Mouse (Mus musculus): ENCODE results near the gene Bcl11a. TPM values are rescaled to one million over a fixed set of nuclear protein-coding genes. Genes with fewer than 3 reads are reported as not detected.

The Bcl11a gene
- not detected for polyA plus RNA-seq (2012; fragmentation: generic; extraction: Trizol)

GRCm38 (mm10) chr11:24077795-24078705 is at the start of gene Bcl11a:
Gene Bcl11a (plus strand): TSS chr11:24078056.
- H3K27me3 ChIP-seq (ENCODE audit: control insufficient read depth, insufficient read depth, insufficient read length), result peaks cover 77% of the 10 kb centered on the region
- TF ChIP-seq POLR2AphosphoS2 (IDR thresholded peaks at IDR 0.05; ENCODE audit: insufficient read length, low read depth), result no peak
- TF ChIP-seq MYOG (IDR thresholded peaks at IDR 0.05; ENCODE audit: control insufficient read depth in 1 of 3, insufficient read depth in 1 of 3, insufficient read length in 2 of 3, low read depth in 2 of 3), result no peak
- no peak for TF ChIP-seq E2F4 (IDR thresholded peaks at IDR 0.05; ENCODE audit: insufficient read depth)
- no peak for TF ChIP-seq MAX (IDR thresholded peaks at IDR 0.05; ENCODE audit: low read depth)
- no peak for TF ChIP-seq SRF (IDR thresholded peaks at IDR 0.05; ENCODE audit: control insufficient read depth, insufficient read length, low read depth)
- TF ChIP-seq USF1 (IDR thresholded peaks at IDR 0.05; ENCODE audit: low read depth), result no peak
- TF ChIP-seq MYOD1 (IDR thresholded peaks at IDR 0.05; ENCODE audit: control insufficient read depth in 1 of 3, insufficient read length in 2 of 3, low read depth in 2 of 3), result no peak
- no peak for TF ChIP-seq POLR2A (IDR thresholded peaks at IDR 0.05; ENCODE audit: insufficient read length, low read depth)
- no peak within 1 kb of the TSS for H3ac ChIP-seq (ENCODE audit: control insufficient read depth, insufficient read length)
- H3K79me2 ChIP-seq (ENCODE audit: control insufficient read depth, insufficient read depth), result no peaks in the 10 kb centered on the region
- peak within 1 kb of the TSS; percentile 18 for H3K4me3 ChIP-seq
- H3K36me3 ChIP-seq (ENCODE audit: control insufficient read depth, insufficient read depth), result no peaks in the 10 kb centered on the region
- H3K4me2 ChIP-seq (ENCODE audit: low read depth), result peak within 1 kb of the TSS; percentile 95

GRCm38 (mm10) chr11:24044025-24044424 is 33.8 kb upstream of the Bcl11a start:
- Histone ChIP-seq H3ac (ENCODE audit: control insufficient read depth, insufficient read length) (no peak overlapping the region), H3K79me2 (ENCODE audit: control insufficient read depth, insufficient read depth) (no peaks in the 10 kb centered on the region), H3K4me2 (ENCODE audit: low read depth) (no peak overlapping the region), H3K36me3 (ENCODE audit: control insufficient read depth, insufficient read depth) (no peaks in the 10 kb centered on the region), H3K27me3 (ENCODE audit: control insufficient read depth, insufficient read depth, insufficient read length) (peaks cover 7% of the 10 kb centered on the region), H3K4me3 (no peak overlapping the region)
- no peak for TF ChIP-seq TCF12 (IDR thresholded peaks at IDR 0.05; ENCODE audit: insufficient read depth, poor library complexity, severe bottlenecking)
- no peak for TF ChIP-seq REST (IDR thresholded peaks at IDR 0.05; ENCODE audit: insufficient read depth, insufficient read length)
- TF ChIP-seq E2F4 (IDR thresholded peaks at IDR 0.05; ENCODE audit: insufficient read depth), result no peak
- no peak for TF ChIP-seq POLR2AphosphoS2 (IDR thresholded peaks at IDR 0.05; ENCODE audit: insufficient read length, low read depth)
- no peak for TF ChIP-seq SRF (IDR thresholded peaks at IDR 0.05; ENCODE audit: control insufficient read depth, insufficient read length, low read depth)
- no peak for TF ChIP-seq TCF3 (IDR thresholded peaks at IDR 0.05; ENCODE audit: insufficient read length, low read depth)
- TF ChIP-seq POLR2A (IDR thresholded peaks at IDR 0.05; ENCODE audit: insufficient read length, low read depth), result no peak
- TF ChIP-seq MYOG (IDR thresholded peaks at IDR 0.05; ENCODE audit: control insufficient read depth in 1 of 3, insufficient read depth in 1 of 3, insufficient read length in 2 of 3, low read depth in 2 of 3), result no peak
- no peak for TF ChIP-seq USF1 (IDR thresholded peaks at IDR 0.05; ENCODE audit: low read depth)
- no peak for TF ChIP-seq MAX (IDR thresholded peaks at IDR 0.05; ENCODE audit: low read depth)
- no peak for TF ChIP-seq MYOD1 (IDR thresholded peaks at IDR 0.05; ENCODE audit: control insufficient read depth in 1 of 3, insufficient read length in 2 of 3, low read depth in 2 of 3)
- TF ChIP-seq CEBPB (IDR thresholded peaks at IDR 0.05; ENCODE audit: insufficient read depth, poor library complexity, severe bottlenecking), result no peak

GRCm38 (mm10) chr11:24049226-24050031 is 28.4 kb upstream of the Bcl11a start:
- H3K27me3 ChIP-seq (ENCODE audit: control insufficient read depth, insufficient read depth, insufficient read length), result peaks cover 7% of the 10 kb centered on the region
- TF ChIP-seq CEBPB (IDR thresholded peaks at IDR 0.05; ENCODE audit: insufficient read depth, poor library complexity, severe bottlenecking) (no peak), USF1 (IDR thresholded peaks at IDR 0.05; ENCODE audit: low read depth) (no peak), POLR2AphosphoS2 (IDR thresholded peaks at IDR 0.05; ENCODE audit: insufficient read length, low read depth) (no peak), TCF12 (IDR thresholded peaks at IDR 0.05; ENCODE audit: insufficient read depth, poor library complexity, severe bottlenecking) (no peak), MYOD1 (IDR thresholded peaks at IDR 0.05; ENCODE audit: control insufficient read depth in 1 of 3, insufficient read length in 2 of 3, low read depth in 2 of 3) (no peak), SRF (IDR thresholded peaks at IDR 0.05; ENCODE audit: control insufficient read depth, insufficient read length, low read depth) (no peak), REST (IDR thresholded peaks at IDR 0.05; ENCODE audit: insufficient read depth, insufficient read length) (no peak), MYOG (IDR thresholded peaks at IDR 0.05; ENCODE audit: control insufficient read depth in 1 of 3, insufficient read depth in 1 of 3, insufficient read length in 2 of 3, low read depth in 2 of 3) (no peak), TCF3 (IDR thresholded peaks at IDR 0.05; ENCODE audit: insufficient read length, low read depth) (no peak), POLR2A (IDR thresholded peaks at IDR 0.05; ENCODE audit: insufficient read length, low read depth) (no peak), MAX (IDR thresholded peaks at IDR 0.05; ENCODE audit: low read depth) (no peak), E2F4 (IDR thresholded peaks at IDR 0.05; ENCODE audit: insufficient read depth) (no peak)
- H3K4me3 ChIP-seq, result no peak overlapping the region
- no peak overlapping the region for H3ac ChIP-seq (ENCODE audit: control insufficient read depth, insufficient read length)
- H3K36me3 ChIP-seq (ENCODE audit: control insufficient read depth, insufficient read depth), result no peaks in the 10 kb centered on the region
- peak overlapping the region; percentile 61 for H3K4me2 ChIP-seq (ENCODE audit: low read depth)
- H3K79me2 ChIP-seq (ENCODE audit: control insufficient read depth, insufficient read depth), result no peaks in the 10 kb centered on the region

- H3K79me2 ChIP-seq (ENCODE audit: control insufficient read depth, insufficient read depth), result no peaks in the 10 kb centered on the region
- no peaks in the 10 kb centered on the region for H3K36me3 ChIP-seq (ENCODE audit: control insufficient read depth, insufficient read depth)
- TF ChIP-seq CEBPB (IDR thresholded peaks at IDR 0.05; ENCODE audit: insufficient read depth, poor library complexity, severe bottlenecking) (no peak), E2F4 (IDR thresholded peaks at IDR 0.05; ENCODE audit: insufficient read depth) (no peak), REST (IDR thresholded peaks at IDR 0.05; ENCODE audit: insufficient read depth, insufficient read length) (no peak), MYOD1 (IDR thresholded peaks at IDR 0.05; ENCODE audit: control insufficient read depth in 1 of 3, insufficient read length in 2 of 3, low read depth in 2 of 3) (no peak), USF1 (IDR thresholded peaks at IDR 0.05; ENCODE audit: low read depth) (no peak), MAX (IDR thresholded peaks at IDR 0.05; ENCODE audit: low read depth) (no peak), POLR2A (IDR thresholded peaks at IDR 0.05; ENCODE audit: insufficient read length, low read depth) (no peak), TCF3 (IDR thresholded peaks at IDR 0.05; ENCODE audit: insufficient read length, low read depth) (no peak), MYOG (IDR thresholded peaks at IDR 0.05; ENCODE audit: control insufficient read depth in 1 of 3, insufficient read depth in 1 of 3, insufficient read length in 2 of 3, low read depth in 2 of 3) (no peak), TCF12 (IDR thresholded peaks at IDR 0.05; ENCODE audit: insufficient read depth, poor library complexity, severe bottlenecking) (no peak), SRF (IDR thresholded peaks at IDR 0.05; ENCODE audit: control insufficient read depth, insufficient read length, low read depth) (no peak), POLR2AphosphoS2 (IDR thresholded peaks at IDR 0.05; ENCODE audit: insufficient read length, low read depth) (no peak)
- no peak overlapping the region for H3K4me2 ChIP-seq (ENCODE audit: low read depth)
- peaks cover 7% of the 10 kb centered on the region for H3K27me3 ChIP-seq (ENCODE audit: control insufficient read depth, insufficient read depth, insufficient read length)
- no peak overlapping the region for H3ac ChIP-seq (ENCODE audit: control insufficient read depth, insufficient read length)
- H3K4me3 ChIP-seq, result no peak overlapping the region
Observed at GRCm38 (mm10) chr11:24050032-24050757, 27.7 kb upstream of the Bcl11a start.
